Mouse (Mus musculus): Measurements from ENCODE around the gene Olfr1393. TPM values are rescaled to one million over a fixed set of nuclear protein-coding genes. Genes with fewer than 3 reads are reported as not detected.
A peak's percentile ranks its signal among the peaks of the same experiment; 100 is the strongest.

The Olfr1393 gene
- polyA plus RNA-seq, 1 experiment: not detected

DNA sequence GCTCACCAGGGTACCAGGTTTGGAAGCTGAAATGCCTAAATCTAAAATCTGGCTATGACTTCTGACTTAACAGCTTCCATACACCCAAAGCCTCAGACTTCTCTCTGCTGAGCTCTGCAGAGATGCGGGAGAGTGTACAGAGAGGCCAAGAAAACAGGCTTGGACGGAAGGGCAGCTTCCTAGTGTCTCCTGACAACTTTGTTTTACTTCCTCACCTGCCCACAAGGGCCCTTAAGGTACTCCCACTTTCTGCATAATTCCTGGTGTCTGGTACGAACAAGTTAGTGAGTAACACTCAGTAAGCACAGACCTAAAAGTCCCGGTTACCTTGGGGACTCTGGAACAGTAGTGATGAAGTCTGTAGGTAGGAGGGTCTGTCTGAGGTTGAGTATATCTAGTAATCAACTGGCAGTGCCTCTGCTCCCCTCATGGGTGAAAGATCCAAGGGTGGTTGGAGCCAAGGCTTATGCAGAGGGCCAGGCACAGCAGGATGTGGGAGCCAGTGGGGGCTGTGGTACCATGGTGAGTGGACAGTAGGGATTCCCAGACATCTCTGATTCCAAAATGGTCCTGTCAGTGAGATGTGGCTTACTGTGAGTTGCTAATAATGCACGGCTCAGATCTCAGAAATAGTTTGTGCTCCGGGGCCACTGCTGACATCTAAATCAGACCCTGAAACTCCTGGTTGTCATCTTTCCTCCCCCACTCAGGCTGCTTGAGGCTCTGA is 29.0 kb upstream of the Olfr1393 start:
- TF ChIP-seq POLR2A (IDR thresholded peaks at IDR 0.05; ENCODE audit: insufficient read depth, low read length) (no peak), EP300 (IDR thresholded peaks at IDR 0.05; ENCODE audit: insufficient read depth, low read depth, low read length) (no peak), CTCF (IDR thresholded peaks at IDR 0.05; ENCODE audit: low read depth, low read length) (no peak)
- Histone ChIP-seq H3K9me3 (replicated peaks; ENCODE audit: control insufficient read depth, insufficient read depth, low read length, poor library complexity, severe bottlenecking) (no peaks in the 10 kb centered on the region), H3K4me1 (ENCODE audit: control insufficient read depth, insufficient read depth, low read length) (peaks cover 1% of the 10 kb centered on the region), H3K27me3 (ENCODE audit: control insufficient read depth, insufficient read depth, low read length, poor library complexity, severe bottlenecking) (no peaks in the 10 kb centered on the region), H3K27ac (ENCODE audit: insufficient read depth, low read length) (no peak overlapping the region), H3K4me3 (ENCODE audit: low read depth, low read length) (no peak overlapping the region), H3K9ac (ENCODE audit: low read depth, poor library complexity, severe bottlenecking) (no peak overlapping the region), H3K36me3 (ENCODE audit: control insufficient read depth, insufficient read depth, low read length, poor library complexity, severe bottlenecking) (no peaks in the 10 kb centered on the region)

DNA sequence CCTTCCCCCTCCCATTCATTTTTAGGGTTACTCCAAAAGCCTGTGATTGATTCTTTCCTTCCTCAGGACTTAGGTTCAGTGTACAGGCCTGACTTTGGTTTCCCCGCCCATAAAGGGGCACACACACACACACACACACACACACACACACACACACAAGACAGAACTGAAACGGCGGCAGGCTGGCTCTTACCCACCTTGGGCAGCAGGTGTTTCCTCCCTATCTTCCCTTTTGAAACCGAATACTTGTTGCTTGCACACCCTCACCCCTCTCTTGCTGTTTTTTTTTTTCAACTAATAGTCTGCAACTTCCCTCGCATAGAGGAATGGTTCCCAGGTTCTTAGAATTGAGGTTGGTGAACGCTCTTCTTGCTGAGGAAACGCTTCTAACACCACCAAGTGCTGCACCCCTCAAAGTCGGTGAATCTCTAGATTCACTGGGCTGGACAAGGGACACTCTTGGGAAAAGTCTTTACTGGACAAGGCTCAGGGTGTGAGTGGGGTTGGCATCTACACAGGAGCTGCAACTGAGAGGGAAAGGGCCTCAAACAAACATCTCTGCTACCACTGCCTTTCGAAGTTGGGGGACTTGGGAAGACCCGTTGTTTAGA is 28.2 kb upstream of the Olfr1393 start:
- H3K9me3 ChIP-seq (replicated peaks; ENCODE audit: control insufficient read depth, insufficient read depth, low read length, poor library complexity, severe bottlenecking): no peaks in the 10 kb centered on the region
- peaks cover 1% of the 10 kb centered on the region for H3K4me1 ChIP-seq (ENCODE audit: control insufficient read depth, insufficient read depth, low read length)
- TF ChIP-seq CTCF (IDR thresholded peaks at IDR 0.05; ENCODE audit: low read depth, low read length) (no peak), EP300 (IDR thresholded peaks at IDR 0.05; ENCODE audit: insufficient read depth, low read depth, low read length) (no peak), POLR2A (IDR thresholded peaks at IDR 0.05; ENCODE audit: insufficient read depth, low read length) (no peak)
- H3K27me3 ChIP-seq (ENCODE audit: control insufficient read depth, insufficient read depth, low read length, poor library complexity, severe bottlenecking): no peaks in the 10 kb centered on the region
- peak overlapping the region; percentile 43 for H3K4me3 ChIP-seq (ENCODE audit: low read depth, low read length)
- peak overlapping the region; percentile 75; the same call in 1 of the 2 replicates for H3K9ac ChIP-seq (ENCODE audit: low read depth, poor library complexity, severe bottlenecking)
- H3K36me3 ChIP-seq (ENCODE audit: control insufficient read depth, insufficient read depth, low read length, poor library complexity, severe bottlenecking): no peaks in the 10 kb centered on the region
- no peak overlapping the region for H3K27ac ChIP-seq (ENCODE audit: insufficient read depth, low read length)

DNA sequence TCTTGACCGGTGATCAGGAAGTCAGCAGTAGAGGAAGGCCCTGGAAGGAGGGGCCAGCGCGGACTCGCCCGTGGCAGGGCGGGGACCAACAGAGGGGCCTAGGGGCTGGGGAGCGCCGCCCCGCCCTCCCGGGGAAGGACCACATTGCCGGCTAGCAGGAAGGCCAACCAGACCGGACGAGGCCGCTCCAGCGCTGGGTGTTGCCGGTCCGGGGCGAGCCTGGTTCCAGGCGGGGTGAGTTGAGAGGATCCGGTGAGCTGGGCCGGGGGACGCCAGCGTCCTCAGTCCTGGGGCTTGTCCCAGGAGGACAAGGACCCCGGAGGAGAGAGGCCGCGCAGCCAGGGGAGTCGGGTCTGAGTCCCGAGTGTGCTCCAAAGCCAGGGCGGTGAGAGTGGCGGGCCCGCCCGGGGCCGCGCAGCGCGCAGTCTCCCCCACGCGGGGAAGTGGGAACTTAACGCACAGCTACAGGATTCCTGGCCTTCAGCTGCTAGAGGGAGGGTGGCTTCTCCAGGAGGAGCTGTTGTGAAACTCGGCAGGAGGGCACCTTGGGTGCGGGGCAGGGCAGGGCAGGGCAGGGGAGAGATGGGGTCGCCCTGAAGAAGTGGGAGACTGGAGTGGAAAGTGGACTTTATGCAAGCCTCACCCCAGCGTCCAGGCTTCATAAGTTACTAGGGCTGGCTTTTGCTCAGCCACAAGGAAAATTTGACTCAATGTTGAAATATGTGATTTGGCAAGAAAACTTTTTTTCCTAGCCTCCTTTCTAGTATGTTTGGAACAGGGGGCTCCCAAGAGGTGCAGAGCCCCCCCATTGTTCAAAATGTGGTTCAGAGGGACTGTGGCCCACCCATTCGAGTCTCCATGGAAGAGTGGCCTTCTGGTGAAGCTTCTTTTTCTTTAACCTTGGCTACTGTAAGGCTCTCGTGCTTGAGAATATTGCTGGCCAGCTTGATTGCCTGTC is 27.4 kb upstream of the Olfr1393 start:
- Histone ChIP-seq H3K27me3 (ENCODE audit: control insufficient read depth, insufficient read depth, low read length, poor library complexity, severe bottlenecking) (no peaks in the 10 kb centered on the region), H3K9ac (ENCODE audit: low read depth, poor library complexity, severe bottlenecking) (peak overlapping the region; percentile 75), H3K36me3 (ENCODE audit: control insufficient read depth, insufficient read depth, low read length, poor library complexity, severe bottlenecking) (no peaks in the 10 kb centered on the region), H3K27ac (ENCODE audit: insufficient read depth, low read length) (no peak overlapping the region), H3K4me1 (ENCODE audit: control insufficient read depth, insufficient read depth, low read length) (peaks cover 1% of the 10 kb centered on the region), H3K4me3 (ENCODE audit: low read depth, low read length) (peak overlapping the region; percentile 45), H3K9me3 (replicated peaks; ENCODE audit: control insufficient read depth, insufficient read depth, low read length, poor library complexity, severe bottlenecking) (no peaks in the 10 kb centered on the region)
- TF ChIP-seq POLR2A (IDR thresholded peaks at IDR 0.05; ENCODE audit: insufficient read depth, low read length) (no peak), CTCF (IDR thresholded peaks at IDR 0.05; ENCODE audit: low read depth, low read length) (no peak), EP300 (IDR thresholded peaks at IDR 0.05; ENCODE audit: insufficient read depth, low read depth, low read length) (no peak)

DNA sequence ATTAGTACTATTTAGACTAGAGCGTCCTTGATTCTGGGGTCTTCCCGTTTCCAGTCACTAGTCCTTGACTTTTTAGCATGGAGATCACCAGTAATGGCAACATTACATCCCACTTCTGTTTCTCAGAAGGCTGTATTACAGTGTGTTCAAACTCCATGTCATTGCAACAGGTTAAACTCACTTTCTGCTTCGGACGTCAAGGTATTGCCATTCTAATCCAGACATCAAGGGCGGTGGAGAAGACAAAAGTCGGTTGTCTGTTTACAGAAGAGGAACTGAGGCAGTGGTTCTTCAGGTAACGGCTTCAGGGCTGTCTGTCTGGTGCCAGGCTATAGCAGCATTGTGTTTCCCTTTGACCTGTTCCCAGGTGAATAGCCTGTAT is 26.7 kb upstream of the Olfr1393 start:
- Histone ChIP-seq H3K4me3 (ENCODE audit: low read depth, low read length) (no peak overlapping the region), H3K4me1 (ENCODE audit: control insufficient read depth, insufficient read depth, low read length) (peaks cover 1% of the 10 kb centered on the region), H3K27ac (ENCODE audit: insufficient read depth, low read length) (no peak overlapping the region), H3K9ac (ENCODE audit: low read depth, poor library complexity, severe bottlenecking) (no peak overlapping the region), H3K9me3 (replicated peaks; ENCODE audit: control insufficient read depth, insufficient read depth, low read length, poor library complexity, severe bottlenecking) (no peaks in the 10 kb centered on the region), H3K36me3 (ENCODE audit: control insufficient read depth, insufficient read depth, low read length, poor library complexity, severe bottlenecking) (no peaks in the 10 kb centered on the region), H3K27me3 (ENCODE audit: control insufficient read depth, insufficient read depth, low read length, poor library complexity, severe bottlenecking) (no peaks in the 10 kb centered on the region)
- TF ChIP-seq CTCF (IDR thresholded peaks at IDR 0.05; ENCODE audit: low read depth, low read length) (no peak), POLR2A (IDR thresholded peaks at IDR 0.05; ENCODE audit: insufficient read depth, low read length) (no peak), EP300 (IDR thresholded peaks at IDR 0.05; ENCODE audit: insufficient read depth, low read depth, low read length) (no peak)

DNA sequence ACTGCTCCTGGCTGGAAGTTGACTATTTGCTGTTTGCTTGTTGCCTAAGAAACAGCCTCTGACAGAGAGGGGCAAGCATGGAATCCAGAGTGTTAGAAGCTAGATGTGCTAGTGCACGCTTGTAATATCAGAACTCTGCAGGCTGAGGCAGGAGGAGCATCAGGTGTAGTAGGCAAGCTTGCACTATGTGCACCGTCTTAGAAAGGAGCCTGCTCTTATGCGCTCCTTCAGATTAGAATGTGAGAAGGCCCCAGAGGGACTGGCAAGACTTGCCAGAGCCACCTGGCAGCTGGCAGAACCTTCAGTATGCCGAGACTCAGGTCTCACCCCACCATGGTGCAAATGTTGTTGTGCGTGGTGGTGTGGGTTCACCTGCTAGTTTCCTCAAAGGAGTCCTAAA is 26.1 kb upstream of the Olfr1393 start:
- Histone ChIP-seq H3K9ac (ENCODE audit: low read depth, poor library complexity, severe bottlenecking) (no peak overlapping the region), H3K36me3 (ENCODE audit: control insufficient read depth, insufficient read depth, low read length, poor library complexity, severe bottlenecking) (no peaks in the 10 kb centered on the region), H3K4me1 (ENCODE audit: control insufficient read depth, insufficient read depth, low read length) (peaks cover 1% of the 10 kb centered on the region), H3K27me3 (ENCODE audit: control insufficient read depth, insufficient read depth, low read length, poor library complexity, severe bottlenecking) (no peaks in the 10 kb centered on the region), H3K9me3 (replicated peaks; ENCODE audit: control insufficient read depth, insufficient read depth, low read length, poor library complexity, severe bottlenecking) (no peaks in the 10 kb centered on the region), H3K4me3 (ENCODE audit: low read depth, low read length) (no peak overlapping the region), H3K27ac (ENCODE audit: insufficient read depth, low read length) (no peak overlapping the region)
- TF ChIP-seq EP300 (IDR thresholded peaks at IDR 0.05; ENCODE audit: insufficient read depth, low read depth, low read length) (no peak), CTCF (IDR thresholded peaks at IDR 0.05; ENCODE audit: low read depth, low read length) (no peak), POLR2A (IDR thresholded peaks at IDR 0.05; ENCODE audit: insufficient read depth, low read length) (no peak)
